Mouse (Mus musculus): ENCODE data around the gene Eif3m. TPM values are rescaled to one million over a fixed set of nuclear protein-coding genes. Genes with fewer than 3 reads are reported as not detected.
A peak's percentile ranks its signal among the peaks of the same experiment; 100 is the strongest.

Eif3m gene
- 97.7 and 133 TPM in 2 replicates for polyA plus RNA-seq (2011; ENCODE audit: insufficient read depth, insufficient read length, low replicate concordance, missing spikeins)

- H3K27ac ChIP-seq (ENCODE audit: control insufficient read depth, insufficient read depth, low read depth, low read length, poor library complexity), result peak within 1 kb of the TSS; percentile 79
- WGBS, result under 1% methylated on average over 25 of the region's 25 CpGs
- TF ChIP-seq CTCF (IDR thresholded peaks at IDR 0.05; ENCODE audit: control insufficient read depth, insufficient read depth, low read length) (no peak), POLR2A (IDR thresholded peaks at IDR 0.05; ENCODE audit: borderline replicate concordance, control insufficient read depth, low read depth, low read length) (peak; percentile 51; the same call in 1 of the 2 replicates)
Measured at GRCm38 (mm10) chr2:105016967-105017287, at the start of gene Eif3m. Eif3m (minus strand) TSS chr2:105017080.

GRCm38 (mm10) chr2:105062741-105063372, 46.0 kb upstream of the Eif3m start:
- 59% methylated on average over 7 of the region's 7 CpGs for WGBS
- H3K27ac ChIP-seq (ENCODE audit: control insufficient read depth, insufficient read depth, low read depth, low read length, poor library complexity), result no peak overlapping the region
- TF ChIP-seq CTCF (IDR thresholded peaks at IDR 0.05; ENCODE audit: control insufficient read depth, insufficient read depth, low read length), result no peak
- no peak for TF ChIP-seq POLR2A (IDR thresholded peaks at IDR 0.05; ENCODE audit: borderline replicate concordance, control insufficient read depth, low read depth, low read length)

More at GRCm38 (mm10) chr2:105016967-105017287, at the start of gene Eif3m:
- Histone ChIP-seq H3K4me1 (ENCODE audit: control insufficient read depth, insufficient read depth, low read length) (no peaks in the 10 kb centered on the region; the same call in 1 of the 2 replicates), H3K4me3 (replicated peaks; ENCODE audit: control insufficient read depth, low read depth, low read length) (peak within 1 kb of the TSS; percentile 83)

GRCm38 (mm10) chr2:105058577-105059116, 41.8 kb upstream of the Eif3m start:
- WGBS, result 66% methylated on average over 7 of the region's 7 CpGs
- no peak overlapping the region for H3K4me3 ChIP-seq (replicated peaks; ENCODE audit: control insufficient read depth, low read depth, low read length)
- H3K4me1 ChIP-seq (ENCODE audit: control insufficient read depth, insufficient read depth, low read length), result no peaks in the 10 kb centered on the region; the same call in 1 of the 2 replicates
- H3K27ac ChIP-seq (ENCODE audit: control insufficient read depth, insufficient read depth, low read depth, low read length, poor library complexity), result no peak overlapping the region
- no peak for TF ChIP-seq CTCF (IDR thresholded peaks at IDR 0.05; ENCODE audit: control insufficient read depth, insufficient read depth, low read length)

More at GRCm38 (mm10) chr2:105062741-105063372, 46.0 kb upstream of the Eif3m start:
- Histone ChIP-seq H3K4me1 (ENCODE audit: control insufficient read depth, insufficient read depth, low read length) (no peaks in the 10 kb centered on the region), H3K4me3 (replicated peaks; ENCODE audit: control insufficient read depth, low read depth, low read length) (no peak overlapping the region)

DNA sequence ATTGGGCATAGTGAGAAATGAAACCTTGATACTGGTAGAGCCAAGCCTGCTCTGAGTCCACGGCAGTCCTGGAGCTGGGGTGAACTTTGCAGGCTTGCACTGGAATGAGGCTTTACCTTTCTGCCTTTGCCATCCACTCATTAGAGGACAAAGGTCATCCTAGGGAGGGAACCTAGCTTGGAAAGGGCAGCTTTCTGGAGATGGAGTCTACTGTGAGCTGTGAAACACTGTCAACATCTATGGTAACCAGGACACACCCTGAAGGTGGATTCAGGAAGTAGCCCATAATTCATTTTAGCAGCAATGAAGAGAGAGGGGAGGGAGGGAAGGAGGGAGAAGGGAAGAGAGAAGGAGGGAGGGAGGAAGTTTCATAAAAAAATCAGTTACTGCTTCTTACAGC, 38.6 kb upstream of the Eif3m start:
- TF ChIP-seq POLR2A (IDR thresholded peaks at IDR 0.05; ENCODE audit: borderline replicate concordance, control insufficient read depth, low read depth, low read length) (no peak), CTCF (IDR thresholded peaks at IDR 0.05; ENCODE audit: control insufficient read depth, insufficient read depth, low read length) (no peak)
- 71% methylated on average over 1 of the region's 1 CpGs for WGBS
- Histone ChIP-seq H3K4me3 (replicated peaks; ENCODE audit: control insufficient read depth, low read depth, low read length) (no peak overlapping the region), H3K4me1 (ENCODE audit: control insufficient read depth, insufficient read depth, low read length) (no peaks in the 10 kb centered on the region; the same call in 1 of the 2 replicates), H3K27ac (ENCODE audit: control insufficient read depth, insufficient read depth, low read depth, low read length, poor library complexity) (no peak overlapping the region)

- H3K4me1 ChIP-seq (ENCODE audit: control insufficient read depth, insufficient read depth, low read length), result no peaks in the 10 kb centered on the region
- no peak overlapping the region for H3K27ac ChIP-seq (ENCODE audit: control insufficient read depth, insufficient read depth, low read depth, low read length, poor library complexity)
- H3K4me3 ChIP-seq (replicated peaks; ENCODE audit: control insufficient read depth, low read depth, low read length), result no peak overlapping the region
- TF ChIP-seq POLR2A (IDR thresholded peaks at IDR 0.05; ENCODE audit: borderline replicate concordance, control insufficient read depth, low read depth, low read length), result no peak
- TF ChIP-seq CTCF (IDR thresholded peaks at IDR 0.05; ENCODE audit: control insufficient read depth, insufficient read depth, low read length), result no peak
- 76% methylated on average over 1 of the region's 1 CpGs for WGBS
Measured at GRCm38 (mm10) chr2:105048301-105048700, 31.4 kb upstream of the Eif3m start.

- no peak for TF ChIP-seq POLR2A (IDR thresholded peaks at IDR 0.05; ENCODE audit: borderline replicate concordance, control insufficient read depth, low read depth, low read length)
- TF ChIP-seq CTCF (IDR thresholded peaks at IDR 0.05; ENCODE audit: control insufficient read depth, insufficient read depth, low read length), result no peak
- no peak overlapping the region for H3K4me3 ChIP-seq (replicated peaks; ENCODE audit: control insufficient read depth, low read depth, low read length)
- no peak overlapping the region for H3K27ac ChIP-seq (ENCODE audit: control insufficient read depth, insufficient read depth, low read depth, low read length, poor library complexity)
- H3K4me1 ChIP-seq (ENCODE audit: control insufficient read depth, insufficient read depth, low read length), result no peaks in the 10 kb centered on the region; the same call in 1 of the 2 replicates
- WGBS, result 4% methylated on average over 4 of the region's 4 CpGs
Measured at GRCm38 (mm10) chr2:105043152-105043551, 26.3 kb upstream of the Eif3m start.

DNA sequence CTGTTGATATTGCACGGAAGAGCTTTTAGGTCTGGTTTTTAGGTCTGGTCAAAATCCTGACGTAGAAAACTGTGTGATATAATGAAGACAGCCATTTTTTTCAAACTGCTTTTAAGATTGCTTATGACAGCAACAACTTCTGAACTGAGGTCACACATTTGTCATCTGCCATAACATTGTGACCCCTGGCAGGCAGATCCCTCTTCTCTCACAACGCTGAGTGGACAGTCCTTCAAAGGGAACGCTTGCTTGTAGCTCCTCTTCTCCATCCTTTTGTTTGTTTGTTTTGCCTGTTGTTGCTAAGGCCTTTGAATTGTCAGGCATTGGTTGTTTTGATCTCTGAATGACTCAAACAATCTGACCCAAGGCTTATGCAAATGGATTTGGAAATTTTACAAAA, 24.0 kb upstream of the Eif3m start:
- 86% methylated on average over 4 of the region's 4 CpGs for WGBS
- Histone ChIP-seq H3K4me1 (ENCODE audit: control insufficient read depth, insufficient read depth, low read length) (no peaks in the 10 kb centered on the region; the same call in 1 of the 2 replicates), H3K27ac (ENCODE audit: control insufficient read depth, insufficient read depth, low read depth, low read length, poor library complexity) (no peak overlapping the region), H3K4me3 (replicated peaks; ENCODE audit: control insufficient read depth, low read depth, low read length) (no peak overlapping the region)
- TF ChIP-seq CTCF (IDR thresholded peaks at IDR 0.05; ENCODE audit: control insufficient read depth, insufficient read depth, low read length), result no peak
- TF ChIP-seq POLR2A (IDR thresholded peaks at IDR 0.05; ENCODE audit: borderline replicate concordance, control insufficient read depth, low read depth, low read length), result no peak

- TF ChIP-seq CTCF (IDR thresholded peaks at IDR 0.05; ENCODE audit: control insufficient read depth, insufficient read depth, low read length), result no peak
- no peak for TF ChIP-seq POLR2A (IDR thresholded peaks at IDR 0.05; ENCODE audit: borderline replicate concordance, control insufficient read depth, low read depth, low read length)
- 85% methylated on average over 5 of the region's 5 CpGs for WGBS
- no peak overlapping the region for H3K27ac ChIP-seq (ENCODE audit: control insufficient read depth, insufficient read depth, low read depth, low read length, poor library complexity)
- H3K4me3 ChIP-seq (replicated peaks; ENCODE audit: control insufficient read depth, low read depth, low read length), result no peak overlapping the region
- no peaks in the 10 kb centered on the region; the same call in 1 of the 2 replicates for H3K4me1 ChIP-seq (ENCODE audit: control insufficient read depth, insufficient read depth, low read length)
Measured at GRCm38 (mm10) chr2:105038879-105039278, 22.0 kb upstream of the Eif3m start.
